Mouse (Mus musculus) lung, postnatal 0 days (tissue): ENCODE measurements around the gene Cct4.
A peak's percentile ranks its signal among the peaks of the same experiment; 100 is the strongest.

Source experiments
- CTCF ChIP-seq: IDR thresholded peaks from 2 replicates; pipeline ENCODE4 v1.5.1; 2016; ENCODE audit warnings: antibody characterized with exemption, mild to moderate bottlenecking
- EP300 ChIP-seq: IDR thresholded peaks from 2 replicates; pipeline ENCODE4 v1.6.1; 2016; ENCODE audit warnings: antibody characterized with exemption, mild to moderate bottlenecking, control low read depth

- TF ChIP-seq CTCF (peak; percentile 60), EP300 (no peak)
Observed at GRCm38 (mm10) chr11:23013580-23014294, 23.4 kb downstream of the Cct4 start.
